Mouse (Mus musculus): ENCODE results near the gene Htr3b. TPM values are rescaled to one million over a fixed set of nuclear protein-coding genes. Genes with fewer than 3 reads are reported as not detected.
"Not testable (repeated sequence)": the region's sequence is repeated elsewhere in the genome, so short reads cannot be mapped to it uniquely, and the experiment has no call there.

Gene Htr3b
- not detected for total RNA-seq (2021)
- long read RNA-seq, experiment 1: 0 reads
- long read RNA-seq, experiment 2: 0 reads

GRCm38 (mm10) chr9:48964587-48965040 lies at the start of gene Htr3b:
Htr3b (minus strand) TSS chr9:48964990.
- no peak for DNase-seq
- Histone ChIP-seq H3K27ac (no peak within 1 kb of the TSS), H3K4me3 (no peak within 1 kb of the TSS)
- peak; percentile 45; the same call in 1 of the 2 replicates for TF ChIP-seq CTCF (IDR thresholded peaks at IDR 0.05)
- intact Hi-C loops (cut with DNase I): no loop called here

- peak; percentile 60 for DNase-seq
- peak overlapping the region; percentile 89 for H3K27ac ChIP-seq
- no peak for TF ChIP-seq CTCF (IDR thresholded peaks at IDR 0.05)
- intact Hi-C loops (cut with DNase I): no loop called here
- peak overlapping the region; percentile 37 for H3K4me3 ChIP-seq
Observed at GRCm38 (mm10) chr9:48999256-48999655, 34.5 kb upstream of the Htr3b start.

- 0 out of 2 replicates have a peak overlapping the region, but pooled peaks have one; percentile 28 for H3K27ac ChIP-seq
- DNase-seq: no peak
- intact Hi-C loops (cut with DNase I): no loop called here
- no peak for TF ChIP-seq CTCF (IDR thresholded peaks at IDR 0.05)
- no peak overlapping the region for H3K4me3 ChIP-seq
Observed at GRCm38 (mm10) chr9:48995735-48996134, 30.9 kb upstream of the Htr3b start.

GRCm38 (mm10) chr9:48994779-48995178 lies 30.0 kb upstream of the Htr3b start:
- intact Hi-C loops (cut with DNase I): no loop called here
- TF ChIP-seq CTCF (IDR thresholded peaks at IDR 0.05): no peak
- Histone ChIP-seq H3K27ac (no peak overlapping the region), H3K4me3 (no peak overlapping the region)
- DNase-seq: no peak

GRCm38 (mm10) chr9:48991671-48992070 lies 26.9 kb upstream of the Htr3b start:
- TF ChIP-seq CTCF (IDR thresholded peaks at IDR 0.05): no peak
- DNase-seq: no peak
- intact Hi-C loops (cut with DNase I): no loop called here
- H3K27ac ChIP-seq: no peak overlapping the region; the same call in 1 of the 2 replicates
- no peak overlapping the region for H3K4me3 ChIP-seq

GRCm38 (mm10) chr9:48987201-48988101 lies 22.7 kb upstream of the Htr3b start:
- intact Hi-C loops (cut with DNase I): loop anchor here (10.0 kb wide), 1 partner anchor 493 kb away; the partner anchor contains the start of genes Gm5617 and Rbm7
- peak; percentile 34 for DNase-seq
- H3K27ac ChIP-seq: peak overlapping the region; percentile 98
- TF ChIP-seq CTCF (IDR thresholded peaks at IDR 0.05): no peak
- peak overlapping the region; percentile 98 for H3K4me3 ChIP-seq

- no peak for TF ChIP-seq CTCF (IDR thresholded peaks at IDR 0.05)
- H3K4me3 ChIP-seq: peak overlapping the region; percentile 98
- intact Hi-C loops (cut with DNase I): loop anchor here (10.0 kb wide), 1 partner anchor 492 kb away; the partner anchor contains the start of genes Gm5617 and Rbm7
- peak overlapping the region; percentile 98 for H3K27ac ChIP-seq
- peak; percentile 67 for DNase-seq
Observed at GRCm38 (mm10) chr9:48986616-48987141, 21.9 kb upstream of the Htr3b start.

- no peak for TF ChIP-seq CTCF (IDR thresholded peaks at IDR 0.05)
- no peak for DNase-seq
- intact Hi-C loops (cut with DNase I): loop anchor here (10.0 kb wide), 1 partner anchor 491 kb away; the partner anchor contains the start of genes Gm5617 and Rbm7
- Histone ChIP-seq H3K27ac (peak overlapping the region; percentile 98), H3K4me3 (peak overlapping the region; percentile 98)
Observed at GRCm38 (mm10) chr9:48985708-48986088, 20.9 kb upstream of the Htr3b start.

GRCm38 (mm10) chr9:48984845-48985707 lies 20.3 kb upstream of the Htr3b start, which contains the start of gene Usp28:
Usp28 (plus strand) TSS chr9:48985375.
- peak within 1 kb of the TSS; percentile 98 for H3K27ac ChIP-seq
- peak; percentile 100 for DNase-seq
- no peak for TF ChIP-seq CTCF (IDR thresholded peaks at IDR 0.05)

GRCm38 (mm10) chr9:48984320-48984844 lies 19.6 kb upstream of the Htr3b start:
- intact Hi-C loops (cut with DNase I): loop anchor here (10.0 kb wide), 1 partner anchor 490 kb away; the partner anchor contains the start of genes Gm5617 and Rbm7
- Histone ChIP-seq H3K4me3 (peak overlapping the region; percentile 98), H3K27ac (peak overlapping the region; percentile 98)
- TF ChIP-seq CTCF (IDR thresholded peaks at IDR 0.05): no peak
- DNase-seq: no peak

More at GRCm38 (mm10) chr9:48984845-48985707, 20.3 kb upstream of the Htr3b start, which contains the start of gene Usp28:
- peak within 1 kb of the TSS; percentile 98 for H3K4me3 ChIP-seq
- intact Hi-C loops (cut with DNase I): loop anchor here (10.0 kb wide), 1 partner anchor 490 kb away; the partner anchor contains the start of genes Gm5617 and Rbm7

GRCm38 (mm10) chr9:48983801-48984200 lies 19.0 kb upstream of the Htr3b start:
- not testable (repeated sequence) for DNase-seq, H3K4me3 ChIP-seq
- intact Hi-C loops (cut with DNase I): loop anchor here (10.0 kb wide), 1 partner anchor 489 kb away; the partner anchor contains the start of genes Gm5617 and Rbm7
- H3K27ac ChIP-seq: peak overlapping the region; percentile 98
